Mouse (Mus musculus) CD4-positive helper T cell, adult 2 months (primary cell): ENCODE measurements around the gene Grid1.

Experiments used
- DNase-seq: peaks from one replicate; pipeline ENCODE4 v3.0.0-alpha.2; 2012; ENCODE audit warnings: low read depth, missing footprints, low spot score

Grid1 gene

DNA sequence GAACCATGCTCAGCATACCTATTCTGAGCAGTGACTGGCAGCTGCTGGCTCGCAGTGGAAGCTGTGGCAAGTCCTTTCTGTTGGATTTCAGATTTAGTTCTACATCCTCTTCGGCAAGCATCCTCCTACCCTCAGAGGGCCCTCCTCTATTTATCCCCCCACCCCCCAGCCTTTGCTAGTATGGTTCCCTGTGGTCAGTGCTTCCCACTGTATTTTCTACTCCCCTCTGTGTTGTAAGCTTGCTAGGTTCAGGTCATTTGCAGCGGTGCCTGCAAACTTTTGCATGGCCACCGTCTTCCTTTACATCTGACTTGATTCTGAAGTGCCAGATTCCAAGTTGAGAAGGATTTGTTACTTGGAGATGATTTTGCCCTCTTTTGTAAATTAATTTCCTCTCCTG is 378.5 kb downstream of the Grid1 start:
- DNase-seq, result no peak

DNA sequence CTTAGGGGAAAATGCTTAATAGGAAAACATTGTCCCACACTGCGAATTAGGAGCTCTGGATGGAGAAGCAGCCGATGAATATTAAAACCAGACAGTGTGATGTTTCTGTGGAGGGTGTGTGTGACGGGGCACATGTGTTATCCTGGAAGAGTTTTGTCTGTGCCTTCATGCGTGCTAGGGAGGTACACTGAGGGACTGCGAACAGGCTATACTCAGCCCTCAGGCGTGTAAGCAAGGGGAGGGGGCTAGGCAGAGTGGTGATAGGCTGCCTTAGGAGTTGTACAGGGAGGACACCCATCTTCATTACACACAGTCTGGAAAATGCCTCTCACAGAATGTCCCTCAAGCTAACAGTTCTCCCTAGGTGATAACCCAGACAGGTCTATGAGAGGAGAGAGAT is 379.0 kb downstream of the Grid1 start:
- no peak for DNase-seq

GRCm38 (mm10) chr14:35209444-35209843 is 389.5 kb downstream of the Grid1 start:
- DNase-seq, result no peak

DNA sequence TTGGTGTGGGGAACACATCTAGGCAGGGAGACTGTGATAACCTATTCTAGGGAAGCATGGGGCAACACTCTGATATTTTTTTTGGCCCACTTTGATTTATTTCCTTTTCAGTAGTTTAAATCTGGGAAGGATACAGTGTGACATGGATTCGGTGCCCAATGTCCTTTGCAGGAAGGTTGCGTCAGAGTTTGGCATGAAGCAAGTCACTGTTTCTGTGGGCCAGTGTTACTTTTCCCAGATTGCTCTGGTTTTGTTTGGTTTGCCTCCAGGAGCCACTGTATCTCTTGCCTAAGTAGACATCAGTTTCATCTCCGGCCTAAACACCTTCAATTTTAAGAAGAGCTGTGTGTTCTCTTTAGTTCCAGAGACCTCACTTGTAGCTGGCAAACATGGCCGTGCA is 399.1 kb downstream of the Grid1 start:
- DNase-seq, result no peak

- DNase-seq, result no peak
These were observed 402.3 kb downstream of the Grid1 start for GRCm38 (mm10) chr14:35222196-35222595.

- no peak for DNase-seq
These were observed 407.7 kb downstream of the Grid1 start for GRCm38 (mm10) chr14:35227581-35227980.

- DNase-seq, result no peak
These were observed 411.5 kb downstream of the Grid1 start for GRCm38 (mm10) chr14:35231384-35231783.

DNA sequence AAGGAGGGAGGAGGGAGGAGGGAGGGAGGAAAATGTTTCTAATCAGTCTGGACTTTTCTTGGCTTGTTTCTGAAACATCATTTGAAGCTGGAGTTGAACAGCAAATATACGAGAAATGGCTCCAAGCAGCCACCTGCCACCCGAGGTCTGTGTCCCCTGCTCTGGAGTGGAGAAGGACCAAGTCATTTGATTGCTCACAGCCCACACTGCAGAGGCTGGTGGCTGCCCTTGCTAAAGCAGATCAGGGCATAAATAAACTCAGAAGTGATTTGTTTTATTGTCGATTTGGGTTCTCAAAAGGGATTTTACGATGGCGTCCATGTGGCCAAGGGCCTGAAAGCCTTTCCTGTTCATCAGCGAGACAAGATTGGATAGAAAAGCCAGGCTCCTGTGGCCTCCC is 423.0 kb downstream of the Grid1 start:
- DNase-seq, result no peak

DNA sequence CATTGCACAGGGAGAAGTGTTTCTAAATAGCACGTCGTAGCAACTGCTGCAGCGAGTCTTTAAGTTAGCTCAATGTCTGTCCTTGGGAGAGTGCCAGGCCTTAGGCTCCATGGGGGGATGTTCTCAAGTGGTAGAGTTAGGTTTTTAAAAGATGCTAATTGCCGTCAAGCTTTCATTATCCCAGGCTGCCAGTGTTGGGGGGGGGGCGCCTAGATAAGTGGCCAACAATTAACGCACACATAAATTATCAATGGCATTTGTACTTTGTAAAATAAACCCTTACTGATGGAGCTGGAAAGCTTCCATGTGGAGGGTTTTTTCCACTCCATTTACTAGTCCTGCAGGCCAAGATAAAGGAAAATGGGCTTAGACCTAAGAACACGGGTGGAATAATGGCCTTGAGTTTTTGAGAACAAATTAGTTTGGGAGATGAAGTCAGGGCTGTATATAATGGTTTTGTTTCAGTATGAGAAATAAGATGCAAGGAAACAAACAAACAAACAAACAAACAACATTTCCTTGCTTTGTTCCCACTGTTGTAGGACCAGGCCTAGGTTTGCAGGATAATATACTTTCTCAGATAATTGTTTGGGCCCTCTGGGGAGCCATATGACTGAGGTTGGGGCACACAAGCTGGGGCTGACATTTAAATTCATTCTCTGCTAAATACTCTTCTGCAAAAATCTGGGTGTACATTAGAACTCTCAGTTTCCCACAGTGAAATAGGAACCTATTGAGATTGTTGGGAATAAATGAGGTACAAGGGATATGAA is 425.1 kb downstream of the Grid1 start:
- no peak for DNase-seq

DNA sequence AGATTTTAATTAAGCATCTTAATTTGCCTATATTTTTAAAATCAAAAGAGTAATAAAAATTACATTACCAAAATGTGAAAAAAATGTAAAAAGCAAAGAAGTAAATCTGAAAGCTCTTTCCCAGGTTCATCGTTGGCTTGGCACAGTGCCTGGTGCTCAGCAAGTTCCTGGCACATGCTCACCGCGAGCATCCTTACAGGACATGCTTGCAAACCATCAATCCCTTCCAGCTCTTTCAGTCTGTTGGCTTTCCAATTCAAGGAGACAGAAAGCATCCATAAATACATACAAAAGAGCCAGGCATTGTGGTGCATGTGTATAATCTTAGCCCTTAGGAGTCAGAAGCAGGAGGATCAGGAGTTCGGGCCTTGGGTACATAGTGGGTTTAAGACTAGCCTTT is 430.5 kb downstream of the Grid1 start:
- no peak for DNase-seq

DNA sequence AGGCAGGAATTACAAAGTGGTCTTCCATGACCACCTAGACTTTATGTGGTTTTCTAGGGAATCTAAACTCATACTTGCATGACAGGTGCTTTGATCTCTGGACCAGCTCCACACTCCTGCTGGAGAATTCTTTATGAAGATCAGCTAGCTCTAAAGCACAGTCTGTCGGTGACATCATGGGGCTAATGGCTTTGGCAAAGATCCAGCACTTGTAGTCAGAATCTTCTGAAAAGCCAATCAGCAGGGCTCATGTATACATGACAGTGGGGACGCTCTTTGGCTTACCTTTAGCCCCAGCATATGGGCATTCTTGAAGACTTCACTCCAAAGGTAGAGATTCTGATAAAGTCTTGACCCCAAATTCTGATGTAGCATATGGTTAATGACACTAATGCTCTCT is 434.6 kb downstream of the Grid1 start:
- no peak for DNase-seq

GRCm38 (mm10) chr14:35270260-35270659 is 450.4 kb downstream of the Grid1 start:
- no peak for DNase-seq

DNA sequence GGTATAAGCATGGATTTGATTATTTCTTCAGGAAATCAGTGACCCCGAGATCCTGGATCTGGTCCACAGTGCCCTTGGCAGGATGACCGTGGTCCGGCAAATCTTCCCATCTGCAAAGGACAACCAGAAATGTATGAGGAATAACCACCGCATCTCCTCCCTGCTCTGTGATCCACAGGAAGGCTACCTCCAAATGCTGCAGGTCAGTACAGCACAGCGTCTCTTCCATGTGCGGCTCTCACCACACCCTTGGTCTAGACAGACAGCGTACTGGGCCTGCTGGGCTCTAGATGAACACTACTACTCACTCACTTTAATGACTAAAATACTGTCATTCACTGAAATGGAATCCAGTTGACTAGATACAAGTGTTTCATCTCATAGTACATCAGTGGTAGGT is 489.3 kb downstream of the Grid1 start:
- no peak for DNase-seq

GRCm38 (mm10) chr14:35313380-35314299 is 493.7 kb downstream of the Grid1 start:
- no peak for DNase-seq

GRCm38 (mm10) chr14:35326306-35326705 is 506.4 kb downstream of the Grid1 start:
- no peak for DNase-seq

GRCm38 (mm10) chr14:35336561-35336960 is 516.7 kb downstream of the Grid1 start:
- DNase-seq, result no peak

DNA sequence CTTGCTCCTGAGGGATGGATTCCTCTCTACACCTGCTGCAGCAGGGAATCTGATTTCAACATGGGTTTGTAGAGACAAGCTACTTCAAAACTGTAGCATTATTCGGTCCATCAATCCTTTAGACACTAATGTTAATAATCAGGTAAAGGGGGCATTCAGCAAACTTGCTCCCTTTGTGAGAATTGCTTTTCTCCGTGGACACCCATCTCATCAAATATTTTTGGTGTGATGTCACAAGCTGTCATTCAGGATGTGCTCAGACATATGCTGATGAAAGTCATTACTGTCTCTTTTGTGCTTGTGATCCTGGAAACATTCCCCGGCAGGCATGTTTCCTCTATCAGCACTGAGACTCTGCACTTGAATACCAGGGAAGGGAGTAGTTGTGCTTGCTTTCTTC is 536.1 kb downstream of the Grid1 start:
- no peak for DNase-seq

GRCm38 (mm10) chr14:35356480-35357085 is 536.7 kb downstream of the Grid1 start:
- no peak for DNase-seq

DNA sequence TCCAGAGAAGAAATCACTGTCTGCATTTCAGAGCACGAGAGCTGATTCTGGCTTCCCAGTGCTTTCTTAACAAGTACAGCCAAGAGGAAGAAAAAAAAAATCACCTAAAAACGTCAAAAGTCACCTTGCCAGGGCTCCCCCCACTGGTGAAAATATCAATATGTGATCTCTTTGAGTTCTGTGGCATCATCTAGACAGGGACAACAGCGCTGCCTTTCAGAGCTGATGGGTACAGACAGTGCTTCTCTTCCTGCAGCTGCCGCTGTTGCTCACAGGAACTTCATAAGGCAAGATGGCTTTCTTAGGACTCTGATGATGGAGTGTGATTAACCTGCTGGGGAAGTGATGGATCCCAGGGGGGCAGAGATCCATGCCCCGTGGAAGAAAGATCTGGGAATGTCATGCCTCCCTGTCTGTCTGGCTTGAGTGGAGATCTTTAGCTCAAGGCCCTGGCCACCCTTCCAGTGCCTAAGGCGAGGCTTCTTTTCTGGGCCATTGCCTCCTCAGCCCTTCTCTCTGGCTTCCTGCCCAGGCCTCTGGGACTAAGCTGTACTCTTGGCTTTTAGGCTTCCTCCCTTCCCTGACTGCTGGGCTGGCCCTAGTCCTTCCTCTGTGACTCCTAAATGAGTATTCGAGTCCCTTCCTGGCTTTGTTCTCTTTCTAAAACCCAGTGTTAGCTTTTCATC is 538.4 kb downstream of the Grid1 start:
- no peak for DNase-seq

GRCm38 (mm10) chr14:35365177-35365944 is 545.5 kb downstream of the Grid1 start:
- no peak for DNase-seq

GRCm38 (mm10) chr14:35374374-35374773 is 554.5 kb downstream of the Grid1 start:
- DNase-seq, result no peak
